Mouse (Mus musculus) neutrophil, adult 65 days (primary cell): ENCODE measurements around the gene Gtpbp6. TPM values are rescaled to one million over a fixed set of nuclear protein-coding genes. Genes with fewer than 3 reads are reported as not detected.

Experiments
- total RNA-seq: library from RNA; stranded (reverse); gene quantifications from 2 replicates; pipeline ENCODE4 v1.2.4, GENCODE M21; 2023

Gene Gtpbp6
- 30.5 and 43.3 TPM in 2 replicates for total RNA-seq

GRCm38 (mm10) chr5:110107581-110108304, at the start of gene Gtpbp6:
TSS of gene Gtpbp6 (minus strand) at chr5:110108197.

GRCm38 (mm10) chr5:110135293-110136086, 27.5 kb upstream of the Gtpbp6 start, which contains the start of gene Chfr:
TSS of gene Chfr (plus strand) at chr5:110135842.

GRCm38 (mm10) chr5:110109991-110110441, 2.0 kb upstream of the Gtpbp6 start, which contains the start of gene Zfp605:
TSS of gene Zfp605 (plus strand) at chr5:110110092.

GRCm38 (mm10) chr5:110099656-110100580, 8.1 kb downstream of the Gtpbp6 start, which contains the start of gene Plcxd1:
TSS of gene Plcxd1 (plus strand) at chr5:110099969.

GRCm38 (mm10) chr5:110094030-110094846, 13.8 kb downstream of the Gtpbp6 start, which contains the start of gene Gm35315:
TSS of gene Gm35315 (minus strand) at chr5:110094420.

GRCm38 (mm10) chr5:110072413-110072812, 35.6 kb downstream of the Gtpbp6 start, which contains the start of gene Gm17655:
TSS of gene Gm17655 (minus strand) at chr5:110072513.

Other genes starting within 250 kb of the Gtpbp6 start
- 6.8 and 7.7 TPM in 2 replicates for gene Gm15446, start 184.8 kb downstream of the Gtpbp6 start, total RNA-seq
- gene Zfp932, start 111.7 kb downstream of the Gtpbp6 start, total RNA-seq = 6.4 and 9.3 TPM in 2 replicates
- gene Gm17655, start 35.7 kb downstream of the Gtpbp6 start, total RNA-seq = 3.3 and 7.6 TPM in 2 replicates
- gene Gm35315, start 13.8 kb downstream of the Gtpbp6 start, total RNA-seq = not detected in 2 replicates
- gene Plcxd1, start 8.2 kb downstream of the Gtpbp6 start, total RNA-seq = not detected in 2 replicates
- 2.6 and 2.7 TPM in 2 replicates for gene Zfp605, start 1.9 kb upstream of the Gtpbp6 start, total RNA-seq
- gene Chfr, start 27.6 kb upstream of the Gtpbp6 start, total RNA-seq = 66.0 and 90.4 TPM in 2 replicates
- 22.3 and 27.2 TPM in 2 replicates for gene Golga3, start 68.5 kb upstream of the Gtpbp6 start, total RNA-seq
- 52.5 and 58.4 TPM in 2 replicates for gene Ankle2, start 122.8 kb upstream of the Gtpbp6 start, total RNA-seq
- gene Pgam5, start 161.7 kb upstream of the Gtpbp6 start, total RNA-seq = 11.3 and 13.7 TPM in 2 replicates
- 1.2 and 3.0 TPM in 2 replicates for gene Pxmp2, start 178.0 kb upstream of the Gtpbp6 start, total RNA-seq
- 21.3 and 27.8 TPM in 2 replicates for gene Pole, start 178.1 kb upstream of the Gtpbp6 start, total RNA-seq
- not detected in 2 replicates for gene P2rx2, start 235.0 kb upstream of the Gtpbp6 start, total RNA-seq
- not detected in 2 replicates for gene Lrcol1, start 236.5 kb upstream of the Gtpbp6 start, total RNA-seq